Mouse (Mus musculus) CH12.LX (cell line): ENCODE measurements around the gene Fntb. TPM values are rescaled to one million over a fixed set of nuclear protein-coding genes. Genes with fewer than 3 reads are reported as not detected.
A peak's percentile ranks its signal among the peaks of the same experiment; 100 is the strongest.

ENCODE experiments used
- DNase-seq: peaks from one replicate; pipeline ENCODE4 v3.0.0-alpha.2; 2013; ENCODE audit errors: extremely low read depth
- H3K27ac ChIP-seq: 2 replicates; pipeline ENCODE4 v1.5.1; 2012; ENCODE audit warnings: low read depth, mild to moderate bottlenecking, control low read depth, moderate library complexity; ENCODE audit not compliant: insufficient read depth
- H3K27me3 ChIP-seq: replicated peaks from 2 replicates; pipeline ENCODE3; 2012; ENCODE audit warnings: inconsistent platforms
- H3K36me3 ChIP-seq, 2 experiments: replicated peaks in 1 of 2; 2 replicates each; pipeline versions ENCODE3 to v1.6.1; 2012; ENCODE audit warnings: inconsistent platforms in 1 of 2, low read length in 1 of 2, mild to moderate bottlenecking in 1 of 2, mixed read lengths in 1 of 2, moderate library complexity in 1 of 2; ENCODE audit not compliant: control insufficient read depth in 1 of 2, insufficient read depth in 1 of 2
- H3K4me1 ChIP-seq, 2 experiments: 2 replicates each; pipeline ENCODE4 v1.6.1; 2012; ENCODE audit warnings: inconsistent platforms in 1 of 2, moderate library complexity in 1 of 2; ENCODE audit not compliant: insufficient read depth in 2 of 2, control insufficient read depth in 1 of 2
- H3K4me2 ChIP-seq: 2 replicates; pipeline ENCODE4 v1.6.1; 2012; ENCODE audit warnings: low read depth, mild to moderate bottlenecking, control low read depth; ENCODE audit not compliant: poor library complexity, insufficient read depth, severe bottlenecking
- H3K4me3 ChIP-seq, 3 experiments: fragments of 150-350 bp in 1 of 3; sonication (generic) in 1 of 3; replicated peaks in 1 of 3; 2 replicates each; pipeline versions ENCODE3 to v1.5.1; 2011 to 2012; ENCODE audit warnings: low read depth in 2 of 3, low read length in 2 of 3, mild to moderate bottlenecking in 2 of 3, moderate library complexity in 2 of 3, control low read depth in 1 of 3, improper control_type of control experiment in 1 of 3, inconsistent platforms in 1 of 3, mixed read lengths in 1 of 3; ENCODE audit not compliant: poor library complexity in 1 of 3
- H3K79me2 ChIP-seq: replicated peaks from 2 replicates; pipeline ENCODE4 v1.6.1; 2012; ENCODE audit warnings: mild to moderate bottlenecking, moderate library complexity; ENCODE audit not compliant: control insufficient read depth, poor library complexity, insufficient read depth, severe bottlenecking; ENCODE audit errors: extremely low read depth
- H3K9ac ChIP-seq: 2 replicates; pipeline ENCODE4 v1.6.1; 2012; ENCODE audit warnings: low read depth, mild to moderate bottlenecking, control low read depth, moderate library complexity; ENCODE audit not compliant: insufficient read depth
- H3K9me3 ChIP-seq: replicated peaks from 2 replicates; pipeline ENCODE3; 2012; ENCODE audit warnings: low read length, inconsistent platforms, mixed read lengths
- BHLHE40 ChIP-seq: IDR thresholded peaks from 2 replicates; pipeline ENCODE4 v1.6.1; 2011; ENCODE audit warnings: mild to moderate bottlenecking, low read depth, low read length, improper control_type of control experiment
- CHD2 ChIP-seq: IDR thresholded peaks from 2 replicates; pipeline ENCODE4 v1.6.1; 2011; ENCODE audit warnings: low read length, improper control_type of control experiment
- CTCF ChIP-seq, 2 experiments: IDR thresholded peaks in 1 of 2; conservative IDR thresholded peaks in 1 of 2; 2 replicates each; pipeline ENCODE4 v1.5.1; 2011 to 2012; ENCODE audit warnings: low read depth in 2 of 2, low read length in 2 of 2, improper control_type of control experiment in 1 of 2, inconsistent platforms in 1 of 2, mild to moderate bottlenecking in 1 of 2, moderate library complexity in 1 of 2
- E2F4 ChIP-seq: IDR thresholded peaks from 2 replicates; pipeline ENCODE4 v1.6.1; 2011; ENCODE audit warnings: low read depth, low read length, improper control_type of control experiment; ENCODE audit not compliant: insufficient replicate concordance
- ELF1 ChIP-seq: IDR thresholded peaks from 2 replicates; pipeline ENCODE4 v1.6.1; 2014; ENCODE audit warnings: low read depth, mild to moderate bottlenecking, inconsistent platforms, low read length, improper control_type of control experiment
- EP300 ChIP-seq: IDR thresholded peaks from 2 replicates; pipeline ENCODE4 v1.6.1; 2011; ENCODE audit warnings: low read length, improper control_type of control experiment
- ETS1 ChIP-seq: conservative IDR thresholded peaks from 2 replicates; pipeline ENCODE4 v1.6.1; 2012; ENCODE audit warnings: low read depth, mild to moderate bottlenecking, inconsistent platforms, low read length, improper control_type of control experiment, moderate library complexity
- HCFC1 ChIP-seq: IDR thresholded peaks from 2 replicates; pipeline ENCODE4 v1.6.1; 2012; ENCODE audit warnings: low read depth, mild to moderate bottlenecking, inconsistent platforms, low read length, improper control_type of control experiment
- IRF4 ChIP-seq: IDR thresholded peaks from 2 replicates; pipeline ENCODE4 v1.6.1; 2014; ENCODE audit warnings: low read depth, mild to moderate bottlenecking, inconsistent platforms, low read length, improper control_type of control experiment
- JUN ChIP-seq: IDR thresholded peaks from 2 replicates; pipeline ENCODE4 v1.6.1; 2011; ENCODE audit warnings: low read depth, mild to moderate bottlenecking, low read length, improper control_type of control experiment, moderate library complexity; ENCODE audit not compliant: insufficient read depth
- JUND ChIP-seq: conservative IDR thresholded peaks from 2 replicates; pipeline ENCODE4 v1.6.1; 2011; ENCODE audit warnings: low read depth, low read length, improper control_type of control experiment
- MAZ ChIP-seq: IDR thresholded peaks from 2 replicates; pipeline ENCODE4 v1.6.1; 2012; ENCODE audit warnings: low read depth, mild to moderate bottlenecking, inconsistent platforms, low read length, improper control_type of control experiment, moderate library complexity
- MEF2A ChIP-seq: IDR thresholded peaks from 2 replicates; pipeline ENCODE4 v1.6.1; 2014; ENCODE audit warnings: low read depth, mild to moderate bottlenecking, inconsistent platforms, low read length, improper control_type of control experiment, borderline replicate concordance
- MYC ChIP-seq: IDR thresholded peaks from 2 replicates; pipeline ENCODE4 v1.6.1; 2011; ENCODE audit warnings: low read depth, mild to moderate bottlenecking, improper control_type of control experiment, low read length
- NELFE ChIP-seq: IDR thresholded peaks from 2 replicates; pipeline ENCODE4 v1.6.1; 2011; ENCODE audit warnings: low read depth, low read length, improper control_type of control experiment
- NRF1 ChIP-seq: IDR thresholded peaks from 2 replicates; pipeline ENCODE4 v1.6.1; 2014; ENCODE audit warnings: low read depth, mild to moderate bottlenecking, inconsistent platforms, low read length, improper control_type of control experiment, moderate library complexity
- POLR2A ChIP-seq: IDR thresholded peaks from 2 replicates; pipeline ENCODE4 v1.6.1; 2011; ENCODE audit warnings: low read depth, mild to moderate bottlenecking, improper control_type of control experiment, low read length
- RAD21 ChIP-seq: IDR thresholded peaks from 2 replicates; pipeline ENCODE4 v1.6.1; 2011; ENCODE audit warnings: low read depth, mild to moderate bottlenecking, low read length, improper control_type of control experiment, moderate library complexity
- RCOR1 ChIP-seq: conservative IDR thresholded peaks from 2 replicates; pipeline ENCODE4 v1.6.1; 2012; ENCODE audit warnings: low read depth, mild to moderate bottlenecking, inconsistent platforms, low read length, improper control_type of control experiment
- SIN3A ChIP-seq: IDR thresholded peaks from 2 replicates; pipeline ENCODE4 v1.6.1; 2012; ENCODE audit warnings: low read length, improper control_type of control experiment, inconsistent platforms
- SMC3 ChIP-seq: IDR thresholded peaks from 2 replicates; pipeline ENCODE4 v1.6.1; 2011; ENCODE audit warnings: low read depth, low read length, improper control_type of control experiment
- TCF12 ChIP-seq: IDR thresholded peaks from 2 replicates; pipeline ENCODE4 v1.6.1; 2014; ENCODE audit warnings: low read depth, mild to moderate bottlenecking, inconsistent platforms, low read length, improper control_type of control experiment
- USF1 ChIP-seq: IDR thresholded peaks from 2 replicates; pipeline ENCODE4 v1.6.1; 2014; ENCODE audit warnings: low read depth, mild to moderate bottlenecking, inconsistent platforms, low read length, improper control_type of control experiment
- ZC3H11A ChIP-seq: IDR thresholded peaks from 2 replicates; pipeline ENCODE4 v1.6.1; 2012; ENCODE audit warnings: low read depth, mild to moderate bottlenecking, inconsistent platforms, low read length, improper control_type of control experiment
- ZKSCAN1 ChIP-seq: IDR thresholded peaks from 2 replicates; pipeline ENCODE4 v1.6.1; 2012; ENCODE audit warnings: low read depth, inconsistent platforms, low read length, improper control_type of control experiment, borderline replicate concordance
- dilution Hi-C: fragments of 300-500 bp; cut with MboI; formaldehyde crosslinking; loops from 2 replicates; pipeline ENCODE4 v1.14.3; 2020; ENCODE audit warnings: low sequenced_read_pairs; ENCODE audit not compliant: extremely low pct_unique_long_range_greater_than_20kb, extremely low pct_ligation_motif_present
- in situ Hi-C: fragments of 300-500 bp; cut with MboI; formaldehyde crosslinking; loops from 3 replicates; pipeline ENCODE4 v1.14.3; 2019; ENCODE audit warnings: low sequenced_read_pairs, low pct_ligation_motif_present, low pct_unique_long_range_greater_than_20kb, mixed read lengths
- polyA plus RNA-seq: library from polyadenylated mRNA; unstranded; fragments of >175 nt; gene quantifications from 2 replicates; pipeline ENCODE4 v1.2.1, GENCODE M21; 2012; ENCODE audit warnings: low read depth; ENCODE audit not compliant: insufficient read length
- total RNA-seq, 2 experiments: library from RNA; depleted of rRNA; stranded (reverse); fragments of 300-350 nt in 1 of 2; fragments of >200 nt in 1 of 2; gene quantifications; 2 replicates each; pipeline ENCODE4 v1.2.3; 2012 to 2014

Fntb gene
- total and polyA plus RNA-seq, 3 experiments: 5.6 to 19.5 (median 9.2) TPM

GRCm38 (mm10) chr12:76874826-76875225 lies 109.4 kb downstream of the Fntb start:
- Histone ChIP-seq H3K36me3 (peaks cover 9 to 58% of the 10 kb centered on the region in 2 experiments), H3K9me3 (no peaks in the 10 kb centered on the region), H3K4me2 (no peak overlapping the region), H3K4me1 (peaks cover 12 to 18% of the 10 kb centered on the region in 2 experiments), H3K27me3 (no peaks in the 10 kb centered on the region), H3K79me2 (no peaks in the 10 kb centered on the region), H3K27ac (no peak overlapping the region), H3K9ac (no peak overlapping the region), H3K4me3 (no peak overlapping the region)
- DNase-seq: no peak
- TF ChIP-seq E2F4: no peak
- TF ChIP-seq USF1: no peak
- no peak for TF ChIP-seq ZKSCAN1
- no peak for TF ChIP-seq CHD2
- no peak for TF ChIP-seq ZC3H11A
- no peak for TF ChIP-seq MAZ
- no peak for TF ChIP-seq JUND
- no peak for TF ChIP-seq ELF1
- no peak for TF ChIP-seq EP300
- no peak for TF ChIP-seq CTCF (conservative IDR thresholded peaks at IDR 0.05 in 1 of 2, IDR thresholded peaks at IDR 0.05 in 1 of 2; ENCODE audit: low read depth in 2 of 2, low read length in 2 of 2)
- TF ChIP-seq IRF4: no peak
- dilution Hi-C loops: no loop called here
- in situ Hi-C loops: no loop called here

DNA sequence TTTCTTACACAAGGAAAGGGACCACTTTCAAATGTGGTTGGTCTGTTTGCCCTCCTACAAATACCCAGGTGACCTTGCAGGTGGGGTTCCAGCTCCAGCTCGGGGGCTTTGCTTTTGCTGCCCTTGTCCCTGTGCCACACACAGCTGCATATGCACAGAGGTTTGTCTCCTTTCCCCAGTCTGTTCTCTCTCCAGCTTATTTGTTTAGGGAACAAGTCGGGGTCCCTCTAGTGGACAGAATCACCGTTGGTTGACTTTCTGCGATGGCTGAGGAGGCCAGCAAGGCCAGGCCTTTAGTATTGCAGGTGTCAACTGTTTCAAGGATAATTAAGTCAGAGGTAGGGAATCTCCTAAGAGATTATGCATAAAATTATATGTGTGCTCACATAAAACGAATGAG lies 113.9 kb downstream of the Fntb start:
- dilution Hi-C loops: no loop called here

DNA sequence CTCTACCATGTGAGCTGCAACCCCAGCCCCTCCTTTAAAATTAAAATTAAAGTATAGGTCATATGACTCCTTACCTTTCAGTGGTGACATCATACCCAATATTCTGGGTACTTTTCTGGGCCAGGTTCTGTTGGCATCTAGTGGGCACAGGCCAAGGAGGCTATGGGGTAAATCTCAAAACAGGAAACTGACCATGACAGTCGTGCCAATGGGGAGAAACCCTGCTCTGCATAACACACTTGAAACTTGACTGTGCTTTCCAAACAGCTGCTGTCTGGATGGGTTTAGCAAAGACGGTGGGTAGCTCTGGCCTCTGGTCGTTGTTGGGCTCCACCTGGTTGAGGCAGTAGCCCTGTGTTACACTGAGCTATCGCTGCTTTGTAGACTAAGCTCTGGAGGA lies 114.7 kb downstream of the Fntb start:
- no peaks in the 10 kb centered on the region for H3K79me2 ChIP-seq
- peak; percentile 37 for DNase-seq
- H3K9ac ChIP-seq: no peak overlapping the region
- no peaks in the 10 kb centered on the region for H3K27me3 ChIP-seq
- peak overlapping the region; percentile 57 for H3K27ac ChIP-seq
- H3K4me3 ChIP-seq: no peak overlapping the region
- H3K9me3 ChIP-seq: no peaks in the 10 kb centered on the region
- H3K36me3 ChIP-seq: peaks cover 5 to 26% of the 10 kb centered on the region in 2 experiments
- peaks cover 9 to 22% of the 10 kb centered on the region in 2 experiments for H3K4me1 ChIP-seq
- dilution Hi-C loops: no loop called here
- peak overlapping the region; percentile 0; the same call in 1 of the 2 replicates for H3K4me2 ChIP-seq
- in situ Hi-C loops: no loop called here
- peak; percentile 62; the same call in 1 of the 2 replicates for TF ChIP-seq SIN3A
- TF ChIP-seq NRF1: no peak
- TF ChIP-seq RCOR1: no peak
- TF ChIP-seq MAZ: no peak
- peak; percentile 68 for TF ChIP-seq BHLHE40
- TF ChIP-seq ETS1: no peak; the same call in 1 of the 2 replicates
- TF ChIP-seq E2F4: no peak
- no peak for TF ChIP-seq MEF2A
- TF ChIP-seq TCF12: peak; percentile 49; the same call in 1 of the 2 replicates
- no peak for TF ChIP-seq JUND
- TF ChIP-seq POLR2A: peak; percentile 14; the same call in 1 of the 2 replicates
- no peak for TF ChIP-seq NELFE
- 0 out of 2 replicates have a peak, but pooled peaks have one; percentile 15 for TF ChIP-seq JUN
- TF ChIP-seq MYC: peak; percentile 33; the same call in 1 of the 2 replicates

More for the DNA sequence above, 113.9 kb downstream of the Fntb start:
- peaks cover 9 to 22% of the 10 kb centered on the region in 2 experiments for H3K4me1 ChIP-seq
- H3K9me3 ChIP-seq: no peaks in the 10 kb centered on the region
- peaks cover 8 to 32% of the 10 kb centered on the region in 2 experiments for H3K36me3 ChIP-seq
- H3K4me3 ChIP-seq: no peak overlapping the region
- no peaks in the 10 kb centered on the region for H3K27me3 ChIP-seq
- no peak overlapping the region for H3K27ac ChIP-seq
- H3K79me2 ChIP-seq: no peaks in the 10 kb centered on the region
- TF ChIP-seq NELFE (no peak), CTCF (conservative IDR thresholded peaks at IDR 0.05 in 1 of 2, IDR thresholded peaks at IDR 0.05 in 1 of 2; ENCODE audit: low read depth in 2 of 2, low read length in 2 of 2) (peak; percentile 19 to 77; a peak in 3 of 4 replicates), SMC3 (peak; percentile 47), POLR2A (0 out of 2 replicates have a peak, but pooled peaks have one; percentile 25), MEF2A (no peak), HCFC1 (0 out of 2 replicates have a peak, but pooled peaks have one; percentile 16), RAD21 (peak; percentile 44), IRF4 (peak; percentile 11; the same call in 1 of the 2 replicates), RCOR1 (no peak)
- TF ChIP-seq, all 38 proteins: peak for 6
- no peak overlapping the region for H3K9ac ChIP-seq
- DNase-seq: peak; percentile 72
- in situ Hi-C loops: no loop called here
- peak overlapping the region; percentile 24 for H3K4me2 ChIP-seq
